Mouse (Mus musculus) cortical plate, adult 2 months (tissue): ENCODE measurements around the gene Sgpp1. TPM values are rescaled to one million over a fixed set of nuclear protein-coding genes. Genes with fewer than 3 reads are reported as not detected.

Experiments used
- H3K27ac ChIP-seq: fragments of 200-500 bp; 2 replicates; pipeline ENCODE4 v1.5.1; 2012; ENCODE audit warnings: low read length, control low read depth, inconsistent platforms; ENCODE audit not compliant: insufficient read depth
- H3K4me1 ChIP-seq: fragments of 200-500 bp; 2 replicates; pipeline ENCODE4 v1.6.1; 2011; ENCODE audit warnings: low read length; ENCODE audit not compliant: control insufficient read depth, insufficient read depth
- H3K4me3 ChIP-seq: fragments of 200-500 bp; 2 replicates; pipeline ENCODE4 v1.5.1; 2011; ENCODE audit warnings: mild to moderate bottlenecking, low read length, control low read depth; ENCODE audit not compliant: insufficient read depth
- CTCF ChIP-seq: fragments of 200-500 bp; IDR thresholded peaks from 2 replicates; pipeline ENCODE4 v1.5.1; 2011; ENCODE audit warnings: mild to moderate bottlenecking, control low read depth, low read length; ENCODE audit not compliant: insufficient read depth; ENCODE audit errors: extremely low read depth
- POLR2A ChIP-seq: fragments of 200-500 bp; IDR thresholded peaks from 2 replicates; pipeline ENCODE4 v1.6.1; 2011; ENCODE audit warnings: mild to moderate bottlenecking, low read length, control low read depth; ENCODE audit not compliant: insufficient read depth; ENCODE audit errors: extremely low read depth
- polyA plus RNA-seq: library from polyadenylated mRNA; depleted of rRNA; stranded (reverse); fragments of >200 nt; gene quantifications from 2 replicates; pipeline ENCODE4 v1.2.3, GENCODE M21; 2012; rRNA removed

Sgpp1 gene
- polyA plus RNA-seq, 1 experiment, result 28.1 TPM

DNA sequence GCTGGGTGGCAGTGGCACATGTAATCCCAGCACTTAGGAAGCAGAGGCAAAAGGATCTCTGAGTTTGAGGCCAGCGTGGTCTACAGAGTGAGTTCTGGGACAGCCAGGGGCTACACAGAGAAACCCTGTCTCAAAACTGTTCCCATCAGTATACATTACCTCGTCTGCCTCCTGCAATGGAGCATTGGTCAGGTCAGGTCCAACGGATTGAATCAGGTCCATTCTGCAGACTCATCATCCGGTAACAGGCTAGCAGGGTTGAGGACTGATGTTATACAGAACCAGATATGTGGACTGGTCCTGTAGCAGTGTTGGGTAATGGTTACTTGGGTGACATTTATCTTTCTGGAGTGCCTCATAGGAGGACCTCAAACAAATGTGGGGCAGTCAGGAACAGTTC is 62.9 kb downstream of the Sgpp1 start:
- H3K4me1 ChIP-seq, result no peaks in the 10 kb centered on the region

DNA sequence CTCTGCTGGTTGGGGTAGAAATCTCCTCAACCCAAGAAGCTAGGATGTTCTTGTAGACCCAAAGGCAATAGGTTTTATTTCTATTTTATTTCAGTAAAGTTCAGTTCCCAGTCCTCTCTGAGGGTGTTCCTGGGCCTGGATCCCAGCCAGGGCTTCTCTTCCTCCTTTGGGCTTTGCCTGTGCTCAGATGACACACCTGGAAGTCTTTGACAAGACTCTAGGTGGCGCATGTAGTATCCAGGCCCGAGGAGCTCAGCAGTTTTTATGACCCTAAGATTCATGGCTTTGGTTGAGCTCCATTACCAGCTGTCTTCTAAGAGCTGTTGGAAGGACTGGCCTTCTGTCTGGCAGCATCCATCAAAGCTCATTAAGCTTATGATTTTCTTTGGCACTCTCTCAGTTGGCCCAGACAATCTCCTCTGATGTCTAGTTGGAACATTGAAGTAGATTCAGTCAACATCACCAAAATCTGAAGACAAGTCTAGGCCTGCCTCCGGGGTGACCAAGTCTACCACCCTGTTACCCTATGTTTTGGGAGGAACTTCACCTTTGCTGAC is 63.7 kb downstream of the Sgpp1 start:
- H3K4me3 ChIP-seq, result no peak overlapping the region
- TF ChIP-seq CTCF, result no peak
- no peak for TF ChIP-seq POLR2A
- H3K4me1 ChIP-seq, result no peaks in the 10 kb centered on the region
- no peak overlapping the region for H3K27ac ChIP-seq

More for the DNA sequence above, 62.9 kb downstream of the Sgpp1 start:
- Histone ChIP-seq H3K4me3 (no peak overlapping the region), H3K27ac (no peak overlapping the region)
- TF ChIP-seq CTCF (no peak), POLR2A (no peak)

DNA sequence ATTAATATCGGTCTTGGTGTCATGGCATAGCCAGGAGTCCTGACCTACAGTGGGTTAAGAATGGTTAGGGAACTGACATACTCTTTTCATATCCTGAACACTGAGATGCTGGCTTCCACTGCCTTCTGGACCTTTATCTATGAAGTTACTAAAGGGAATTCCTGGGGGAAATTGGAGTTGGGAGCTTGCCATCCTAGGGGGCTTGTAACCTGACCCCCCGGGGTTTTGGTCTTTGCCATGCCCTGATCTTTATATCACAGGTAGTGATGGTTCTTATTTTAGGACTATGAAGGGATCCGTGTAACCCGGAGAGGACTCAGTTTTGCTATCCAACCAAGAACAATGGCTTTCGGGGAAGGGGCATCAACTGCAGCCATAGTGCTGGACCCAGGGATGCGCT is 64.9 kb downstream of the Sgpp1 start:
- Histone ChIP-seq H3K4me1 (no peaks in the 10 kb centered on the region), H3K4me3 (peak overlapping the region; percentile 56; the same call in 1 of the 2 replicates), H3K27ac (no peak overlapping the region)
- TF ChIP-seq CTCF (no peak), POLR2A (no peak)

DNA sequence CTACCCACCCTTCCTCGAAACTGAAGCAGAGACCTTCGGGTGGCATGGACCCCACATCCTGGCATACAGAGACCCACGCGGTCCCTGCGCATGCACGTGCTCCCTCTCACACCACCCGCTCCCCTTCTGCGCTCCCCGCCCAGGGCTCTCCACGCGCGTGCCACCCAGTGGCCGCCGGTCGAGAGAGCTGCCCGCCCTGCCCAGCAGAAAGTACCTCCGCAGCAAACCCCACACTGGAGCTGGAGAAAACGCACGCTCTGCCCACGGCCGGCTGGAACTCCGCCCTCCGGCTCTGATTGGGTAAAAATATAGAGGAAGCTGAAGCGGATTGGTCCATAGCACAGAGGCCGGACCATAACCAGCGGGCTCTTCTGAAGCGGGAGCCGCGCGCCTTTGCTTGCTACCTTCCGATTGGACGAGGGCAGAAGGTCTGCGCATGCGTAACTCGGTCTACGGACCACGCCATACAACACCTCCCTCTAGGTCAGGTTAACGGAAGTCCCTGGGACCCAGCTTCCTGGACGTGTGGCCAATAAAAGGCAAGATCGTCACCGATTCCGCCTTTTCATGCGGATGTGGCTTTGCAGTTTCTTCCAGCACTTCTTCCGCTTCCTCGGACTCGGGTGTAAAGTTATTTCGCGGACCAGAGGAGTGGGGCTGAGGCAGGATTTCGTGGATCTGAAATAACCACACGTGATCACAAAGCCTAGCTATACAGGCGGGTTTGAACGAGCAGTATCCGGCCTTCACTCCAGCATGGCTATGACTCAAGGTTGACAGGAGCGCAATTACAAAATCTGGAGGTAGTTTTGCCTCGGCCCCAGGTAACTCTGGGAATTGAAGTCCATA is 66.0 kb downstream of the Sgpp1 start, which contains the start of gene Wdr89:
Gene Wdr89 (minus strand): TSS at position 280 of the 849 bp plus-strand sequence.
- Histone ChIP-seq H3K4me1 (no peaks in the 10 kb centered on the region), H3K27ac (peak within 1 kb of the TSS; percentile 7; the same call in 1 of the 2 replicates), H3K4me3 (peak within 1 kb of the TSS; percentile 69)
- no peak for TF ChIP-seq CTCF
- TF ChIP-seq POLR2A, result peak; percentile 95

DNA sequence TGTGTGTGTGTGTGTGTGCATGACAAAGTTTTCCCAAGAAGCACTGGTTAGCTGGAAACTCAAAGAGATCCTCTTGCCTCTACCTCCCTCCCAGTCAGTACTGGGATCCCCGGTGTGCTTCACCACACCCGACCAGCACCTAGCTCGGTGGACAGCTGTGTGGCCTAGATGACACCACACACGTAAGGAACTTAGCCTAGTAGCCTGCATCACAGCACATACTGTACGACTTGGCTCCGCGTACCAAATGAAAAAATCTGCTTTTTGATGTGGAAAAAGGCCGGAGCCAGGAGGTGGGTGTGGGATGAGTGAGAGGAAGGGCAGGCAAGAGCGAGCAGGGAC is 66.6 kb downstream of the Sgpp1 start:
- Histone ChIP-seq H3K4me1 (no peaks in the 10 kb centered on the region), H3K4me3 (peak overlapping the region; percentile 69), H3K27ac (0 out of 2 replicates have a peak overlapping the region, but pooled peaks have one; percentile 7)
- TF ChIP-seq POLR2A, result no peak
- TF ChIP-seq CTCF, result no peak

DNA sequence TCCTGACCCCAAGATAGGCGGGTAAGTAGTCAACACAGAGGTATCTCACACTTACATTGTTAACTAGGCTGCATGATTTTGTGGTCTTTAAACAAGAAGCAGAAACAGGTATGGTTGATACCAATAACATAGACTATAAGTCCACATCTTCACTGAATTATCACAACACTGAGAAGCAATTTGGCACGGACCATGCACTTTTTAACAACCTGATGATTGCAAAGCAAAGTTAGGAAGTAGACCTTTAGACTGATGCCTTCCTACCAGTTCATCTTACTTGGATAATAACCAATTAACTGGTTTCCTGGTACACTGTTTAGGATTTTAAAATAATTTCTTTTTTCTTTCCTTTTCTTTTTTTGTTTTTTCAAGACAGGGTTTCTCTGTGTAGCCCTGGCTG is 67.3 kb downstream of the Sgpp1 start:
- H3K27ac ChIP-seq, result no peak overlapping the region
- TF ChIP-seq CTCF, result no peak
- TF ChIP-seq POLR2A, result no peak
- H3K4me1 ChIP-seq, result no peaks in the 10 kb centered on the region
- H3K4me3 ChIP-seq, result no peak overlapping the region; the same call in 1 of the 2 replicates

DNA sequence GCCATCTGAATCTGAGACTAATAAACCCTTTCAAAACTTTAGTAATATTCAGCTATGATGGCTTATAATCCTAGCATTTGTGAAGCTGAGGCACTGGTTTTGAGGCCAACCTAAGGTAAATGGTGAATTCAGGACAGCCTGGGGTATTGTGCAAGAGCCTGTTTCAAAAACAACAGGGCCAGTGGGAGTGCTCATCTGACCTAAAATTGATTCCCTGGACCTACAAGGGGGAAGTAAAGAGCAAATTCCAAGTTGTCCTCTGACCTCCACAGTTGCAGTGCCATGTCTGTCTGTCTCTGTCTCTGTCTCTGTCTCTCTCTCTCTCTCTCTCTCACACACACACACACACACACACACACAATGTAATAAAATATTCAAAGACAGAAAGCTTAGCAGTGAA is 68.6 kb downstream of the Sgpp1 start:
- Histone ChIP-seq H3K4me1 (no peaks in the 10 kb centered on the region), H3K4me3 (no peak overlapping the region), H3K27ac (no peak overlapping the region)
- no peak for TF ChIP-seq POLR2A
- TF ChIP-seq CTCF, result no peak

DNA sequence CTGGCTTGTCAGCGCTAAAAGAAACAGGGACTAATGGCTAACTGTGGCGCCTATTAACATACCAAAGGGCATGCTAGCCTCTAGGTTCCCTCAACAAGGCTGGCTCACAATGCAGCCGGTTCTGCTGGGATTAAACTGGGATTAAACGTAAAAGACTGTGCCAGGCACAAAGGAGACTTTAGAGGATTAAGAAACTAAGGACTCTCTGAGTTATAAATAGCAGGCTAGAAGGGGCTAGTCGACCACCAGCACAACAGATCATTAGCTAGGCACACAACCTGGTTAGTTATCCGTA is 71.1 kb downstream of the Sgpp1 start:
- TF ChIP-seq POLR2A, result no peak
- no peak for TF ChIP-seq CTCF
- Histone ChIP-seq H3K4me3 (no peak overlapping the region), H3K27ac (no peak overlapping the region), H3K4me1 (no peaks in the 10 kb centered on the region)

Other genes starting within 250 kb of the Sgpp1 start
- 34.9 and 35.7 TPM in 2 replicates for gene Ppp2r5e, start 139.5 kb downstream of the Sgpp1 start, polyA plus RNA-seq
- gene Wdr89, start 66.2 kb downstream of the Sgpp1 start, polyA plus RNA-seq, result 7.0 and 7.5 TPM in 2 replicates
- gene Syne2, start 82.4 kb upstream of the Sgpp1 start, polyA plus RNA-seq, result 20.6 and 21.9 TPM in 2 replicates